Mouse (Mus musculus) limb, embryonic 10.5 days (tissue): ENCODE results near the gene Ffar4. TPM values are rescaled to one million over a fixed set of nuclear protein-coding genes. Genes with fewer than 3 reads are reported as not detected.
A peak's percentile ranks its signal among the peaks of the same experiment; 100 is the strongest.

Experiments
- DNase-seq: peaks from one replicate; pipeline ENCODE4 v3.0.0-alpha.2; 2017; ENCODE audit warnings: low spot score
- H3K27ac ChIP-seq: fragments of 300-500 bp; sonication (generic); 2 replicates; pipeline ENCODE4 v1.5.1; 2016; ENCODE audit warnings: mild to moderate bottlenecking
- H3K27me3 ChIP-seq: fragments of 300-500 bp; sonication (generic); 2 replicates; pipeline ENCODE4 v1.6.1; 2016; ENCODE audit warnings: low read depth, mild to moderate bottlenecking; ENCODE audit not compliant: poor library complexity, severe bottlenecking
- H3K36me3 ChIP-seq: fragments of 300-500 bp; sonication (generic); 2 replicates; pipeline ENCODE4 v1.6.1; 2016; ENCODE audit warnings: mild to moderate bottlenecking, moderate library complexity
- H3K4me1 ChIP-seq: fragments of 300-500 bp; sonication (generic); 2 replicates; pipeline ENCODE4 v1.6.1; 2016
- H3K4me3 ChIP-seq: fragments of 300-500 bp; sonication (generic); 2 replicates; pipeline ENCODE4 v1.5.1; 2016; ENCODE audit warnings: mild to moderate bottlenecking, moderate library complexity
- H3K9me3 ChIP-seq: fragments of 300-500 bp; sonication (generic); replicated peaks from 2 replicates; pipeline ENCODE4 v1.6.1; 2016; ENCODE audit warnings: mild to moderate bottlenecking
- whole genome bisulfite sequencing: fragments of 180-500 bp; shearing (Covaris S2); methylation state at CpG from one replicate; pipeline ENCODE4 v1.1.7; 2016; 5-methylcytosine and 5-hydroxymethylcytosine counted together
- polyA plus RNA-seq: library from polyadenylated mRNA; unstranded; fragments of >200 nt; fragmentation: Nextera tagmentation; extraction: Ambion mirVana; gene quantifications from 2 replicates; pipeline ENCODE4 v1.2.1, GENCODE M21; 2016

Gene Ffar4
- polyA plus RNA-seq, 1 experiment from 2014 or later = 0.59 TPM

DNA sequence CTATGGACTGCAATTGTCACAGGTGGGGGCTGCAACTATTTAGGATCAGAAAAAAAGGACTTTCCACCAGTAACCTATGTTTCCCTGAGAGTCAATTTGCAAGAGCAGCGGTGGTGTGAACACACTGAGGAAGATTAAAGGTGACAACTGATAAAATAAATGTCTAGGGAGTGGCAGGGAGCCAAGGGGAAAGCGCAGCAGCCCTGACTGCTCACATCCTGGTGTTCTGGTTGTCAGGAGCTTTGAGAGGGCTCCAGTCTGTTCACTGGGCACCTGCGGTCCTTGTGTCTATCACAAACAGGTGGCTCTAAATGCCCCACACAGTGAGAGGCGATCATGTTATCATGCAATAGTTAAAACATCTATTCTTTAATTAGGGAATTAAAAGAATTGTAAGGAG, 15.7 kb downstream of the Ffar4 start:
- 52% methylated on average over 4 of the region's 4 CpGs for WGBS
- no peak for DNase-seq
- Histone ChIP-seq H3K9me3 (no peaks in the 10 kb centered on the region), H3K27ac (no peak overlapping the region), H3K4me3 (no peak overlapping the region), H3K27me3 (no peaks in the 10 kb centered on the region), H3K4me1 (peaks cover 7% of the 10 kb centered on the region; the same call in 1 of the 2 replicates), H3K36me3 (no peaks in the 10 kb centered on the region)

DNA sequence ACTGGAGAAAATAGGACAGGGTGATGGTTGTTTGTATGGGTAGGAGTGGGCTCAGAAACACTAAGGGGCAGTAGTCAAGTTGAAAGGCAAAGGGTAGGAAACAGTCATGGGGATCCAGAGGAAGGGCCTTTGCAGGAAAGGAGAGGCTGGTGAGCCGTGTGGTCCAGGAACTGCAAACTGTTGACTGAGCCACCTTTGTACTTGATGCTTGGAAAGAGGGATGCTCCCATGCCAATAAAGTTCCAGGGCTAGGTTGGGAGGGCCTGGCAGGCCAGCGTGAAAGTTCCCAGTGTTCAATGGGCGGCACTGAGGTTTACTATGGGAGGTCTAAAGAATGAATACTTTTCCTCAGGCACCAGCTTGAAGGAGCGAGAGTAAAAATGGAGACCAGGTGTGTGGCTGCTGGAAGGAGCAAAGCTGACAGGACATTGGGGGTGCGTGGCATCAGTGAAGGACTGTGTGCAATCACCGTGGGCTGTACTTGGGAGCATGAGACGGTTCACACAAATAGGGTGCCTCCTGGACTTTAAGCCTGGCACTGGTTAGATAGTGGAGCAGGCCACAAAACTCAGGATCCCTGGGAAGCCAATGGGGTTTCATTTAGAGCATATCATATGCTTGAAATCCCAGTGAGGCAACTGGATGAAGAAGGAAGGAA, 18.1 kb downstream of the Ffar4 start:
- Histone ChIP-seq H3K27me3 (no peaks in the 10 kb centered on the region), H3K9me3 (no peaks in the 10 kb centered on the region), H3K4me1 (peaks cover 7% of the 10 kb centered on the region; the same call in 1 of the 2 replicates), H3K4me3 (no peak overlapping the region), H3K36me3 (no peaks in the 10 kb centered on the region), H3K27ac (no peak overlapping the region)
- DNase-seq = no peak
- WGBS = 93% methylated on average over 7 of the region's 7 CpGs

DNA sequence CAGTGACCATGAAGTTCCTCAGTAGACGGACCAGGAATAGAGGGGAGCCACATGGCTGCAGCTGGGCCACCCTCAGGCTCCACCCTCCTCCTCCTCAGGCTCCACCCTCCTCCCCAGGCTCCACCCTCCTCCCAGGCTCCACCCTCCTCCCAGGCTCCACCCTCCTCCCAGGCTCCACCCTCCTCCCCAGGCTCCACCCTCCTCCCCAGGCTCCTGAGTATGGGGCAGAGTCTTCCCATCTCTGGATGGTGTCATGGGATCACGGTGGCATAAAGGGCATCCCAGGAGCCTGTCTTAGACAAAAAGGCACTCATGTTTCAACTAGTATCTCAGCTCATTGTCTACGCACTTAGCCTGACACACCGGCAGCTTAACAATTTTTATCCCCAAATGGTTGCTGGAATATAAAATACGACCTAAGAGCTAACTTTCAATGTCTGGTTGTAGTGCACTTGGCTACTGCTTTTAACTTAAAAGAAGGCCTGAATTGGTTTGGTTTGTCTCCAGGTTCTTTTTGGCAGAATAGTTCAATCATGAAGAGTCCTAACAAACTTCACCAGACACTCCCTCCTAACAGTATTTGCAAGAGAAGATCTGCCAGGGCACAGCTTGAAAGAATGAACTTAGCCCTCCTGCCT, 23.4 kb downstream of the Ffar4 start:
- 90% methylated on average over 5 of the region's 5 CpGs for WGBS
- H3K4me3 ChIP-seq = no peak overlapping the region
- no peaks in the 10 kb centered on the region for H3K36me3 ChIP-seq
- H3K9me3 ChIP-seq = no peaks in the 10 kb centered on the region
- H3K27ac ChIP-seq = no peak overlapping the region
- peaks cover 28% of the 10 kb centered on the region for H3K27me3 ChIP-seq
- peaks cover 15% of the 10 kb centered on the region; the same call in 1 of the 2 replicates for H3K4me1 ChIP-seq
- no peak for DNase-seq

DNA sequence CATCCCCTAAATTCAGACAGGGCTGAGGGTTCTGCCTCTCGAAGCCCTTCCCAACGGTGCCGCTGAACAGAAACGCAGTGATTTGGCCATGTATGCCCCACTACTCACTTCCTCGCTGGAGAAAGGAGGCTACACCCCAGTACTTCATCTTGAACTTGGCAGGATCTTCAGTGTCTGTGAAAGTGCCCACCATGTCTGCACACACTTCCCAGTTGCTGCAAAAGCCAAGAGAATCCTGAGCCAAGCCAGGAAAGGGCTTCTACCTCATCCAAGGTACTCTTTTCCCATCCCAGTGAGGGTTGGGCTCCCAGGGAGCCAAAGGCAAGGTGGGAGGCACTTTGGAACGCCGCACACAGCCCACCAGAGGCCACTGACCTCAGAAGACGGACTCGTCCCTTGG, 27.1 kb downstream of the Ffar4 start:
- Histone ChIP-seq H3K4me3 (peak overlapping the region; percentile 72), H3K9me3 (no peaks in the 10 kb centered on the region), H3K27ac (peak overlapping the region; percentile 87; the same call in 1 of the 2 replicates), H3K27me3 (peaks cover 43% of the 10 kb centered on the region), H3K4me1 (peaks cover 11% of the 10 kb centered on the region; the same call in 1 of the 2 replicates), H3K36me3 (no peaks in the 10 kb centered on the region)
- 24% methylated on average over 9 of the region's 9 CpGs for WGBS
- no peak for DNase-seq

DNA sequence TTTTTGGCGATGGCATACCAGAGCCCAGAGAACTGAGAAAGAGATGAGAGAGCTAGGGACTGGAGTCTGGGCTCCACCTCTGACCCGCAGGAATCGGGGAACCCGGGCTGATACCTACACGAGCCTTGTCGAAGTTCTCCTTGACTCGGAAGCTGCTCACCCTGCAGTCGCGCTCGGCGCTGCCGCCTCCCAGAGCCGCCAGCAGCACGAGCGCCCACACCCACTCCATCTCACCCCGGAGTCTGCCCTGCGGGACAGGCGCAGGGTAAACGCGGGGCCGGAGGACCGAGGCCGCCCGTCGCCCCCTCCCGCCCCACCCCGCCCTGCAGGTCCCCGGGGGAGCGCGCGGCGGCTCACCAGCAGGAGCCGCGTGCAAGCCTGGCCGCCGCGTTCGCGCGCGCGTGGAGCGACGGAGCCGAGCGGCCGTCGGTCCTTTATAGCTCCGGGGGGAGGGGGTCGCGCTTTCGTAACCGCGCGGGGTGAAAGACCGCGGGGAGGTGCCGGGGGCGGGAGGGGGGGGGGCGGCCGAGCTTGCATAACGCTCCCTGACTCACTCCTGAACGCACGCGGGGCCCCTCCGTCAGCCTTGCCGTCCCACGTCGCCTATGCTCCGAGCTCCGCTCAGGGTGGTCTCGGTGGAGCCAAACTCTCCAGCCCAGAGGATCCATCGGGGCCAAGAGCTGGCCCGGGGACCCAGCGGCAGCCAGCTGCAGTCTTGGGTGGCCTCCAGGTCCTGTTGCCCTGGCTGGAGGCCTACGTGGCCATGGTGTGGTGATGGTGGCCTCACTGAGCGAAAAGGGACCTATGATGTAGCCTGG, 27.7 kb downstream of the Ffar4 start:
- H3K36me3 ChIP-seq = no peaks in the 10 kb centered on the region
- peak overlapping the region; percentile 72 for H3K4me3 ChIP-seq
- WGBS = 1% methylated on average over 64 of the region's 77 CpGs
- H3K27me3 ChIP-seq = peaks cover 43% of the 10 kb centered on the region
- peak overlapping the region; percentile 87 for H3K27ac ChIP-seq
- H3K4me1 ChIP-seq = peaks cover 11% of the 10 kb centered on the region; the same call in 1 of the 2 replicates
- peak; percentile 70 for DNase-seq
- H3K9me3 ChIP-seq = no peaks in the 10 kb centered on the region

DNA sequence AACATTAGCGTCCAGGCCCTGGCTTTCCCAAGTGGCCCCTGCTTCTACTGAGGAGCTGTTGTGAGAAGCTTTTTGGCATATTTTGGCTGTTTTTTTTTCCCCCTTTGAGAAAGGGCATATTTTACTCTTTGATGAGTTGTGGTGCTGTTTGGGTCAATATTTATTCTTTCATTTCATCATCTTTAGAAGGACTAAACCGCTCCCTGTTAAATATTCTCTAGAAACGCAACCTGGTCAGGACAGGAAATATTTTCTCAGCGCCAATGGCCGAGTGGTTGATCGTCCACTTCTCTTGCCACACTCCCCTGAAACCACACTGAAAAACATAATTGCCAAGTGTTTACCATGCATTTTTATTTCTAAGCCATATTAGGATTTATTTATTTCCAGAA, 28.3 kb downstream of the Ffar4 start, which contains the start of gene Rbp4:
Gene Rbp4 (minus strand): TSS at position 63 of the 392 bp plus-strand sequence.
- H3K27me3 ChIP-seq = peaks cover 43% of the 10 kb centered on the region
- WGBS = 71% methylated on average over 6 of the region's 6 CpGs

DNA sequence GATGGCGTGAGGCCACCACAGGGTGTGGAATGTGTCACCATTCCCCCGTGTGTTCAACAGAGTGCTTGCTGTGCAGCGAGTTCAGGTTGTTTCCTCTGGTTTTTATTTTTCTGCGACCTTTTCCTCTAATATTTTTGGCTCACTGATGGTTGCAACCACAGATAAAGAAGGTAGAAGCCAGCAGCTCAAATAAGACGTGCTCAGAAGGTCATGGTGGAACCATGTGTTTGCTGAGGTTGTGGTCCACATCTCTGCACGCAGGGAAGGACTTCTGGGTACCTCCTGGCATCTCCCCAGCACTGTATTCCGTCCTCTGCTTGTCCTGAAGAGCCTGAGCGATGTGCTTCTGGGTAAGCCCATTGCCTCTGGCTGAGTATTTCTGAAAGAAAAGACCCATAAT, 29.8 kb downstream of the Ffar4 start:
- no peak overlapping the region for H3K27ac ChIP-seq
- peak; percentile 24 for DNase-seq
- 77% methylated on average over 8 of the region's 8 CpGs for WGBS
- H3K4me3 ChIP-seq = no peak overlapping the region
- H3K9me3 ChIP-seq = no peaks in the 10 kb centered on the region
- H3K36me3 ChIP-seq = no peaks in the 10 kb centered on the region
- peaks cover 11% of the 10 kb centered on the region; the same call in 1 of the 2 replicates for H3K4me1 ChIP-seq
- H3K27me3 ChIP-seq = peaks cover 43% of the 10 kb centered on the region

More for the DNA sequence above, 28.3 kb downstream of the Ffar4 start, which contains the start of gene Rbp4:
- Histone ChIP-seq H3K4me3 (peak within 1 kb of the TSS; percentile 72), H3K9me3 (no peaks in the 10 kb centered on the region), H3K4me1 (peaks cover 11% of the 10 kb centered on the region; the same call in 1 of the 2 replicates), H3K27ac (peak within 1 kb of the TSS; percentile 87), H3K36me3 (no peaks in the 10 kb centered on the region)
- DNase-seq = no peak

DNA sequence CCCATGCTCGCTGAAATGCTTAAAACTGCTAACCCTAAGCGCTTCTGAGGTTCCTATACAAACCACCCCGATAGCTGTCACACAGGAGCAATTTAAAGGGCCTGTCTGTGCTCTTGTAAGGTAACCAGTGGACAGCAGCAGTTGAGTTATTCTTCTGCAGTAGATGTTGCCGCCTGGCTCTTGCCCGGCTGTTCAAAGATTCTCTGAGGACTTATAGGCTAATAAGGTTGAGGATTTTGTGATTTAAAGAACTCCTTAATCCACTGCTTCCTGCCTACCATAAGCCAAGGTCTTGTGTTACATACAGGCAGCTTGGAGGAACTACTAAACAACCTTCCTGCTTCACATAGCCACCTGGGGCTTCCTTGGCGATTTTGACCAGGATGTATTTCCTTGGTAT, 35.6 kb downstream of the Ffar4 start, which contains the start of gene Pde6c:
Gene Pde6c (plus strand): TSS at position 301 of the 400 bp plus-strand sequence.
- H3K9me3 ChIP-seq = no peaks in the 10 kb centered on the region
- peak; percentile 22 for DNase-seq
- WGBS = 81% methylated on average over 6 of the region's 6 CpGs

DNA sequence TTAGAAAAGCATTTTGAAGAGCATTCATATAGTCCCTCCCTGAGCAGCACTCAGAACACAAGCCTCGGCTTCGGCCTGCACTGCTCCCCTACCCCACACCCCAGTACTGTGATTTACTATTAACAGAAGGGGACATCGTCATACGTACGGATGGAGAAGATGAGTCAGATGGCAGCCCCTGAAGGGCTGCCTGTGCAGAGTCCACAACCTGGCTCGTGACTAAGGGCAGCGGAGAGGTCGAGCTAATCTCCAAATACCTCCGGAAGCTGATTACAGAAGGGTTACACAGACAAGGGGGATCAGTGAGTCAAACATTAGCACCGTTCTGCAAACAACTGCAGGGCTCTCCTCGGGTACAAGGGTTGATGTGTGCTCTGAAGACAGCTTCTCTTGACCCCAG, 37.1 kb downstream of the Ffar4 start:
- Histone ChIP-seq H3K4me3 (no peak overlapping the region), H3K4me1 (0 out of 2 replicates have a peak, but pooled peaks cover 2% of the 10 kb centered on the region), H3K9me3 (no peaks in the 10 kb centered on the region), H3K27me3 (no peaks in the 10 kb centered on the region), H3K27ac (no peak overlapping the region), H3K36me3 (no peaks in the 10 kb centered on the region)
- WGBS = 72% methylated on average over 11 of the region's 11 CpGs
- DNase-seq = peak; percentile 12

More for the DNA sequence above, 35.6 kb downstream of the Ffar4 start, which contains the start of gene Pde6c:
- no peaks in the 10 kb centered on the region for H3K36me3 ChIP-seq
- H3K27me3 ChIP-seq = no peaks in the 10 kb centered on the region
- H3K4me3 ChIP-seq = no peak within 1 kb of the TSS
- no peak within 1 kb of the TSS for H3K27ac ChIP-seq
- 0 out of 2 replicates have a peak, but pooled peaks cover 2% of the 10 kb centered on the region for H3K4me1 ChIP-seq

DNA sequence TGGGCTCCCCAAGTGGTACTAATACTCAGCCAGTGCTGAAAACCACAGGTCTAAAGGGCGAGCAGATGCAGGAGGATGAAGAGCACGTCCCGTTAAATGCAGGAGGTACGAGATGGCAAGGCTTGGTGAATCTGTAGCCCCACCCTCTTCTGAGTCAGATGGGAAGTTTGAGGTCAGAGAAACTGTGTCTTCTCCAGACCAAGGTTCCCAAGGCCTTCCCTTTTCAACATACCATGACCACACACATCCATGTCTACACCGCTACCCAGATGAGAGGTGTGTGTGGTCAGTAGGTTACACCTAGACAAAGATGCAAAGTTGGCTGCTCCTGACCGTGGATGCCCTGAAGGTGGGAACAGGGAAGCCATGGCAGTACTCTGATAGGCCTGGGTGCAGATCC, 37.9 kb downstream of the Ffar4 start:
- H3K27ac ChIP-seq = no peak overlapping the region
- 0 out of 2 replicates have a peak, but pooled peaks cover 2% of the 10 kb centered on the region for H3K4me1 ChIP-seq
- no peaks in the 10 kb centered on the region for H3K27me3 ChIP-seq
- H3K4me3 ChIP-seq = no peak overlapping the region
- DNase-seq = peak; percentile 19
- H3K9me3 ChIP-seq = no peaks in the 10 kb centered on the region
- H3K36me3 ChIP-seq = no peaks in the 10 kb centered on the region
- WGBS = 92% methylated on average over 6 of the region's 6 CpGs

DNA sequence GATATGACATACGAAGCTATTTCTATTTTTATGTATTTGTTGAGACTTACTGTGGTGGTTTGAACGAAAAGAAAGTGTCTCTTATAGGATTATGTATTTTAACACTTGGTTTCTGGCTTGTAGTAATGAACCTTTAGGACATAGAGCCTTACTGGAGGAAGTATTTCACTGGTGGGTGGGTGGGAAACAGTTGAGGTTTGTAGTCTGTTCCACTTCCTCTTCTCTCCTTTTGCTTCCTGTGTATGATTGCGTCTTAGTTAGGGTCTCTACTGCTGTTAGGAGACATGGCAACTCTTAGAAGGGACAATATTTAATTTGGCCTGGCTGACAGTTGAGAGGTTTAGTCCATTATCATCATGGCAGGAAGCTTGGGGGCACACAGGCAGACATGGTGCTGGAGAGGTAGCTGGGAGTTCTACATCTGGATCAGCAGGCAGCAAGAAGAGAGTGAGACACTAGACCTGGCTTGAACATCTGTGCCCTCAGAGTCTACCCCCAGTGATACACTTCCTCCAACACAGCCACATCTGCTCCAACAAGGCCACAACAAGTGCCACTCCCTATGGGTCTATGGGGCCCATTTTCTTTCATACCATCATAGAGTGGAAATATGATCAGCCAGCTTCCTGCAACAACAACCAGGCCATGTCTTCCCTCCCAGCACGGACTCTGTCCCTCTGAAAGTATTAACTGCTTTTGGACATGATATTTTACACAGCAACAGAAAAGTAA, 46.8 kb downstream of the Ffar4 start:
- Histone ChIP-seq H3K27me3 (no peaks in the 10 kb centered on the region), H3K27ac (no peak overlapping the region), H3K9me3 (no peaks in the 10 kb centered on the region), H3K4me1 (no peaks in the 10 kb centered on the region), H3K4me3 (no peak overlapping the region), H3K36me3 (no peaks in the 10 kb centered on the region)
- DNase-seq = no peak
- 86% methylated on average over 4 of the region's 4 CpGs for WGBS

DNA sequence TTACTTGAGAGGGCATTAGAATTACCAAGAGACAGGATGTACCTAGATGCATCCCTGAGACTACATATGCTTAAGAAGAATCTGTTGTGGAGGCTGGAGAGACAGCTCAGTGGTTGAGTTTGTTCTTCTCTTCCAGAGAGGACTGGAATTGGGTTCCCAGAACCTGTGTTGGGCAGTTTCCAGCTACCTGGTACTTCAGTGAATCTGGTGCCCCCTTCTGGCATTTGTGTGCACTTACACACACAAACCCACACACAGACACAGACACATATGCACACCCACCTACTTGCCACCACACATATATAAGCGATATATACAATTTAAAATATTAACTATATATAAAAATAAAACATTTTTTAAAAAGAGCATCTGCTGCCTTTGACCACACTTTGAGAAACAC, 59.4 kb downstream of the Ffar4 start:
- DNase-seq = no peak
- 92% methylated on average over 1 of the region's 1 CpGs for WGBS
- Histone ChIP-seq H3K4me3 (no peak overlapping the region), H3K27me3 (no peaks in the 10 kb centered on the region), H3K4me1 (peaks cover 5% of the 10 kb centered on the region; the same call in 1 of the 2 replicates), H3K36me3 (no peaks in the 10 kb centered on the region), H3K27ac (no peak overlapping the region), H3K9me3 (no peaks in the 10 kb centered on the region)
